Mouse (Mus musculus) heart, embryonic 14.5 days (tissue): ENCODE data around the gene Krtap24-1. TPM values are rescaled to one million over a fixed set of nuclear protein-coding genes. Genes with fewer than 3 reads are reported as not detected.

Experiments used
- ATAC-seq: fragments of 200-750 bp; cut with Nextera tagmentation; 2 replicates; pipeline ENCODE4 v1.8.0; 2017; ENCODE audit warnings: low read depth, moderate TSS enrichment; ENCODE audit not compliant: insufficient number of reproducible peaks, insufficient read depth, low FRiP score
- H3K27ac ChIP-seq, 2 experiments: fragments of 200-500 bp in 1 of 2; fragments of 300-500 bp in 1 of 2; sonication (generic) in 1 of 2; replicated peaks in 1 of 2; 2 replicates each; pipeline ENCODE4 v1.5.1; 2012 to 2014; ENCODE audit warnings: low read depth in 2 of 2, low read length in 2 of 2, control low read depth in 1 of 2, mild to moderate bottlenecking in 1 of 2, mixed read lengths in 1 of 2; ENCODE audit not compliant: control insufficient read depth in 1 of 2, insufficient read depth in 1 of 2
- H3K27me3 ChIP-seq: fragments of 300-500 bp; sonication (generic); 2 replicates; pipeline ENCODE4 v1.6.1; 2014; ENCODE audit warnings: mild to moderate bottlenecking, low read length, control low read depth; ENCODE audit not compliant: control insufficient read depth, insufficient read depth
- H3K36me3 ChIP-seq: fragments of 300-500 bp; sonication (generic); 2 replicates; pipeline ENCODE4 v1.6.1; 2014; ENCODE audit warnings: mild to moderate bottlenecking, control low read depth, low read length, mixed read lengths; ENCODE audit not compliant: control insufficient read depth, insufficient read depth
- H3K4me1 ChIP-seq, 2 experiments: fragments of 200-500 bp in 1 of 2; fragments of 300-500 bp in 1 of 2; sonication (generic) in 1 of 2; 2 replicates each; pipeline ENCODE4 v1.6.1; 2012 to 2014; ENCODE audit warnings: low read length in 2 of 2, control low read depth in 1 of 2, mixed read lengths in 1 of 2; ENCODE audit not compliant: control insufficient read depth in 2 of 2, insufficient read depth in 2 of 2
- H3K4me2 ChIP-seq: fragments of 300-500 bp; sonication (generic); 2 replicates; pipeline ENCODE4 v1.6.1; 2014; ENCODE audit warnings: mild to moderate bottlenecking, low read length
- H3K4me3 ChIP-seq, 2 experiments: fragments of 200-500 bp in 1 of 2; fragments of 300-500 bp in 1 of 2; sonication (generic) in 1 of 2; 2 replicates each; pipeline ENCODE4 v1.5.1; 2012 to 2014; ENCODE audit warnings: low read length in 2 of 2, mild to moderate bottlenecking in 2 of 2, control low read depth in 1 of 2, low read depth in 1 of 2, moderate library complexity in 1 of 2; ENCODE audit not compliant: control insufficient read depth in 1 of 2, insufficient read depth in 1 of 2
- H3K9ac ChIP-seq: fragments of 300-500 bp; sonication (generic); 2 replicates; pipeline ENCODE4 v1.6.1; 2014; ENCODE audit warnings: mild to moderate bottlenecking, low read length
- H3K9me3 ChIP-seq: fragments of 300-500 bp; sonication (generic); 2 replicates; pipeline ENCODE4 v1.6.1; 2016; ENCODE audit warnings: low read length, control low read depth; ENCODE audit not compliant: control insufficient read depth
- WGBS: fragments of 180-500 bp; shearing (Covaris S2); extraction: QIAGEN DNeasy Blood & Tissue Kit; methylation state at CpG from one replicate; pipeline ENCODE4 v1.1.7; 2014; 5-methylcytosine and 5-hydroxymethylcytosine counted together
- polyA plus RNA-seq: library from polyadenylated mRNA; unstranded; fragments of >200 nt; fragmentation: Nextera tagmentation; extraction: Ambion mirVana; gene quantifications from 2 replicates; pipeline ENCODE4 v1.2.1, GENCODE M21; 2014

The Krtap24-1 gene
- polyA plus RNA-seq, 1 experiment from 2014 or later = not detected

DNA sequence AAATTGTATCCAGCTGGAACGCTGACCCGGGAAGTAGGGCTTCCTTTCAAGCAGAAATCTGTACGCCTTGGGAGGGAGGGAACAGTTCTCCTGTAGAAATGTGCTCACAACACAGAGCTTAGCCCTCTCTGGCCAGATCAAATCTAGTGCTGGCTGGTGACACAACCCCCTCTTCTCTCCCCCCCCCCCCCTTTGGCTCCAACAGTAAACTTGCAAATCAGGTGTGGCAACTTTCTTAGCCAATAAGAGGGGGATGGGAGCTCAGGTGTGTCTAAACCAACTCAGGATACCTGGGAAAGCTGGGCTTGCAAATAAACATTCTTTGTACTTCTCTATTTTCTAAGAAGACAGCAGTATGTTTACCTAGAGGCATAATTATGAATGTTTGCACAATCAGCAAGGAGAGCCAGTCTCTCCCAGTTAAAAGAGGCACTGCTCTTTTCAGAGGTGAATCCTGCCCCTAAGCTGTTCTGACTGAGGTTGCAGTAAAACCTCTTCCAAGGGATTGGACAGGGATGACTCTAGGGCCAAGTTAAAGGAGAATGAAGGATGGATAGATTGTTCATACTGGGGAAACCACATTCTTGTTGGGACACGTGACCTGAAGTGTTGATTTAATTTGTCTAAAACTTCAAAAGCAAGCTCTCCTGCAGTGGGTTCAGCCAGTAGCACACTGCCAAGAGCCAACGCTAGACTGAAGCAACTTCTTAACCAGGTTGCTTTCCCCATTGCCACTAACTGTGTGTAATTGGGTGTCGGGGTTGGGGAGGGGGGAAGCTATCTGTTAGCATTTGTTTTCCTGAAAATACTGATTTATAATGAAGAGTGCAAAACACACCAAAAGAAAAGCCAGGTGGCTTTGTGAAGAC is 48.8 kb downstream of the Krtap24-1 start, which contains the start of gene Cldn8:
Cldn8 (minus strand) TSS at position 139 of the 869 bp plus-strand sequence.
- no peaks in the 10 kb centered on the region for H3K4me1 ChIP-seq
- ATAC-seq = no peak
- no peaks in the 10 kb centered on the region for H3K27me3 ChIP-seq
- H3K27ac ChIP-seq = no peak within 1 kb of the TSS
- H3K4me3 ChIP-seq = no peak within 1 kb of the TSS
- H3K36me3 ChIP-seq = no peaks in the 10 kb centered on the region
- no peak within 1 kb of the TSS for H3K9ac ChIP-seq
- 66% methylated on average over 6 of the region's 6 CpGs for WGBS
- H3K4me2 ChIP-seq = no peak within 1 kb of the TSS
- no peaks in the 10 kb centered on the region for H3K9me3 ChIP-seq

DNA sequence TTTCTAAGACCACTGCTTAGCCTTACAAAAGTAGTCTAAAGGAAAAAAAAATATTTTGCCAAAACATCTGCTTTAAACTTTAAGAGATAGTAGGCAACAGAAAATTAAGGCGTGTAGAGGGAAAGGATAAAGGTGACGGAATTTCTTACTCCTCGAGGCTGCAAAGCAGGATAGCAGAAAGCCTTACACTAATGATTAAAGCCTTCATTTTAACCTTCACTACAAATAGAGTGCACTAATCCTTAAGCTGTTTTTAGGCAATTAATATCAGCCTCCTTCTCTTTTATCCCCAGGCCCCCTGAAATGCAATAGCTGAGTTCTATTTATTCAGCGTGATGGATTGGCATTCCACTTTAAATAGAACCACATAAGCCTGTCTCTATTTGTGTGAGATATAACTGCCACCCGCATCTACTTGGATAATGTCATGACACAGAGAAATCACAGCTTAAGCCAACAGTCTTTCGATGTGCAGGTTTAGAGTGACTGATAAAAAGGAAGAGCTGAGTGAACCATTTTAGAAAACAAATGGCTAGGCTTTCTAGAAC is 50.4 kb downstream of the Krtap24-1 start:
- Histone ChIP-seq H3K4me1 (no peaks in the 10 kb centered on the region), H3K36me3 (no peaks in the 10 kb centered on the region), H3K4me2 (no peak overlapping the region), H3K27me3 (no peaks in the 10 kb centered on the region), H3K27ac (no peak overlapping the region), H3K4me3 (no peak overlapping the region), H3K9ac (no peak overlapping the region), H3K9me3 (no peaks in the 10 kb centered on the region)
- ATAC-seq = no peak
- 47% methylated on average over 6 of the region's 6 CpGs for WGBS

Other genes with a start within 250 kb of the Krtap24-1 start
- gene Cldn17, start 105.3 kb downstream of the Krtap24-1 start, polyA plus RNA-seq = not detected in 2 replicates
- gene Cldn8, start 49.1 kb downstream of the Krtap24-1 start, polyA plus RNA-seq = 0.08 TPM in 1 of 2 replicates, not detected in the other
- gene 2310079G19Rik, start 15.4 kb upstream of the Krtap24-1 start, polyA plus RNA-seq = not detected in 2 replicates
- not detected in 2 replicates for gene Krtap26-1, start 35.5 kb upstream of the Krtap24-1 start, polyA plus RNA-seq
- not detected in 2 replicates for gene Krtap27-1, start 59.4 kb upstream of the Krtap24-1 start, polyA plus RNA-seq
- not detected in 2 replicates for gene 2310061N02Rik, start 95.7 kb upstream of the Krtap24-1 start, polyA plus RNA-seq
- gene Krtap13-1, start 116.6 kb upstream of the Krtap24-1 start, polyA plus RNA-seq = not detected in 2 replicates
- not detected in 2 replicates for gene Krtap13, start 139.4 kb upstream of the Krtap24-1 start, polyA plus RNA-seq
- not detected in 2 replicates for gene 2310034C09Rik, start 146.6 kb upstream of the Krtap24-1 start, polyA plus RNA-seq
- not detected in 2 replicates for gene 2310057N15Rik, start 161.9 kb upstream of the Krtap24-1 start, polyA plus RNA-seq
- gene Gm5965, start 165.6 kb upstream of the Krtap24-1 start, polyA plus RNA-seq = not detected in 2 replicates
- gene Gm20741, start 199.9 kb upstream of the Krtap24-1 start, polyA plus RNA-seq = not detected in 2 replicates
- gene Krtap15, start 207.9 kb upstream of the Krtap24-1 start, polyA plus RNA-seq = not detected in 2 replicates
- gene Krtap14, start 213.9 kb upstream of the Krtap24-1 start, polyA plus RNA-seq = not detected in 2 replicates